Mouse (Mus musculus) embryonic facial prominence, embryonic 13.5 days (tissue): ENCODE results near the gene Smug1. TPM values are rescaled to one million over a fixed set of nuclear protein-coding genes. Genes with fewer than 3 reads are reported as not detected.
A peak's percentile ranks its signal among the peaks of the same experiment; 100 is the strongest.

Source experiments
- ATAC-seq: fragments of 200-750 bp; cut with Nextera tagmentation; 2 replicates; pipeline ENCODE4 v1.8.0; 2017; ENCODE audit warnings: low read depth; ENCODE audit not compliant: insufficient number of reproducible peaks, insufficient read depth, low FRiP score, low TSS enrichment
- H3K27ac ChIP-seq: fragments of 300-500 bp; sonication (generic); 2 replicates; pipeline ENCODE4 v1.5.1; 2015; ENCODE audit warnings: moderate library complexity, mild to moderate bottlenecking, inconsistent platforms
- H3K27me3 ChIP-seq: fragments of 300-500 bp; sonication (generic); 2 replicates; pipeline ENCODE4 v1.6.1; 2015; ENCODE audit warnings: mild to moderate bottlenecking, inconsistent platforms
- H3K36me3 ChIP-seq: fragments of 300-500 bp; sonication (generic); 2 replicates; pipeline ENCODE4 v1.6.1; 2015; ENCODE audit warnings: mild to moderate bottlenecking, inconsistent platforms
- H3K4me1 ChIP-seq: fragments of 300-500 bp; sonication (generic); 2 replicates; pipeline ENCODE4 v1.6.1; 2015; ENCODE audit warnings: inconsistent platforms
- H3K4me2 ChIP-seq: fragments of 300-500 bp; sonication (generic); 2 replicates; pipeline ENCODE4 v1.6.1; 2015; ENCODE audit warnings: moderate library complexity, mild to moderate bottlenecking, inconsistent platforms
- H3K4me3 ChIP-seq: fragments of 300-500 bp; sonication (generic); 2 replicates; pipeline ENCODE4 v1.5.1; 2015; ENCODE audit warnings: mild to moderate bottlenecking, inconsistent platforms
- H3K9ac ChIP-seq: fragments of 300-500 bp; sonication (generic); 2 replicates; pipeline ENCODE4 v1.6.1; 2015; ENCODE audit warnings: mild to moderate bottlenecking, inconsistent platforms
- H3K9me3 ChIP-seq: fragments of 300-500 bp; sonication (generic); 2 replicates; pipeline ENCODE4 v1.6.1; 2016; ENCODE audit warnings: inconsistent platforms
- WGBS: fragments of 180-500 bp; shearing (Covaris S2); methylation state at CpG from one replicate; pipeline ENCODE4 v1.1.7; 2015; ENCODE audit warnings: mixed read lengths; 5-methylcytosine and 5-hydroxymethylcytosine counted together
- polyA plus RNA-seq: library from polyadenylated mRNA; unstranded; fragments of >200 nt; fragmentation: Nextera tagmentation; extraction: Ambion mirVana; gene quantifications from 2 replicates; pipeline ENCODE4 v1.2.1, GENCODE M21; 2015

Smug1 gene
- polyA plus RNA-seq, 1 experiment from 2014 or later: 16.4 TPM

DNA sequence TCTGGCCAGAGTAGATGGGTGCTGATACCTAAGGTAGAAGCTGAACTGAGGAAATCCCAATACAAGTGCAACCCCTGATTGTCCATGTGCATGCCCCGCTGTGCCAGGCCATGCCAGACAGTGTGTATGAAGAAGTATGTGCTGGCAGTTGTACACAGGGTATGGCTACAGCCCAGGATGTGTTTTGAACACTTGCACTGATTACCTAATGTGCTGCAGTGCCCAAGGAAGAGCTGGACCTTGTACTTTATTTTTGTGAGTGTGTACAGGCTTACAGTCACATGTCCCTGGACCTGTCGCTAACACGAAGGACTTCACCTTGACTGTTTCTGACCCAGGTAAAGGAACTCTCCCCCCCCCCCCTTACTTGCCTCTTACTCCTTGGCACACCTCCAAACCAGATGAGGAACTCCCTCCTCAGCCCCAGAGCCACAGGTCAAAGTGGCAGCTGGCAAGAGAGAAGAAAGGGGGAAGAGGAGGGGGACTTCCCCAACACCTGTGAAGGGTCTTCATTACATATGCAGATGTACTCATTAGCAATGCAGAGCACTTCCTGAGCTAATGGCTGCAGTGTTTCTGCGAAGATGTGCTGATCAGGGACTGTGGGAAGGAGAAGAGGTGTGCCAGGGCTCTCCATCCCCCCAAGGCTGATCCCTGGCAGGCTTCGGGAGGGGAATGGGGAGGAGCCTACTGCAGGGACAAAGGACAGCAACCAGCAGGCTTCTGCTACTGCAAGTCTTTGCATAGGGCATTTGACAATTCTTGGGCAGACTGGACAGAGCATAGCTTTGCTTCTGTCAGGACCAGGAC lies 32.4 kb downstream of the Smug1 start:
- H3K4me3 ChIP-seq: no peak overlapping the region
- 44% methylated on average over 5 of the region's 5 CpGs for WGBS
- no peak overlapping the region for H3K4me2 ChIP-seq
- peaks cover 14% of the 10 kb centered on the region for H3K4me1 ChIP-seq
- H3K27ac ChIP-seq: no peak overlapping the region
- H3K27me3 ChIP-seq: peaks cover 89% of the 10 kb centered on the region
- H3K36me3 ChIP-seq: no peaks in the 10 kb centered on the region
- H3K9me3 ChIP-seq: no peaks in the 10 kb centered on the region; the same call in 1 of the 2 replicates
- no peak overlapping the region for H3K9ac ChIP-seq
- ATAC-seq: no peak

DNA sequence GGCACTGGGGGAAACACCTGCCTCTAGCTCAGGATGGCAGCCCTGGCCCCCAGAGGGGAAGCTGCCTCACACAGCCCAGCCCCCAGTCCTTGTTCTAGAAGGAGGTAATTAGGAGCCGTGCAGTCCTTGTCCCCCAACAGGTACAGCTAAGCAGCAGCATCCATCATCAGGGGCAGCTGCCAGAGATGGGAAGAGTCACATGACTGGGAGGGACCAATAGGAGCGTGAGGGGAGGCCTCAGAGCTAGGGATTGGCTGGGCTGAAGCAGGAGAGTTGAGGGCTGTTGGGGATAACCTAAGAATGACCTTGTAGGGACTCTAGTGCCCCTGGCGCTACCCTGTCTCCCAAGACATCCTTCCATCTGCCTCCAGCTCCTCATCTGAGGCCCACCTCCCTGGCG lies 33.1 kb downstream of the Smug1 start:
- Histone ChIP-seq H3K9ac (no peak overlapping the region), H3K36me3 (no peaks in the 10 kb centered on the region), H3K27me3 (peaks cover 82% of the 10 kb centered on the region), H3K4me3 (no peak overlapping the region), H3K27ac (no peak overlapping the region), H3K4me2 (no peak overlapping the region), H3K4me1 (peaks cover 21% of the 10 kb centered on the region), H3K9me3 (no peaks in the 10 kb centered on the region; the same call in 1 of the 2 replicates)
- ATAC-seq: no peak
- whole genome bisulfite sequencing: 11% methylated on average over 4 of the region's 4 CpGs

DNA sequence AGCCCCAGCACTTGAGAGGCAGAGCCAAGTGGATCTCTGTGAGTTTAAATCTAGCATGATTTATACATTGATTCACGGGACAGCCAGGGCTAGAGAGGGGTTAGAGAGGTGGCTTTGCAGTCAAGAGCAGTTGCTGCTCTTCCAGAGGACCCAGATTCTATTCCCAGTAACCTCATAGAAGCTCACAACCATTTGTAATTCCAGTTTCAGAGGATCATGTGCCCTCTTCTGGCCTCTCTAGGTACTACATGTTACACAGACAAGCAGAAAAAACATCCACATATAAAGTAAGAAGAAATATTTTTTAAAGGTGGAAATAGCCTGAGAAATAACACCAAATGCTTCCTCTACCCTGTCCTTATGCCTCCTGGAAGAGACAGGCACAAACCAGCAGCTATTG lies 36.2 kb downstream of the Smug1 start:
- 36% methylated on average over 1 of the region's 1 CpGs for WGBS
- no peak overlapping the region for H3K4me3 ChIP-seq
- H3K9me3 ChIP-seq: no peaks in the 10 kb centered on the region; the same call in 1 of the 2 replicates
- no peak overlapping the region for H3K4me2 ChIP-seq
- no peak overlapping the region for H3K9ac ChIP-seq
- peaks cover 31% of the 10 kb centered on the region for H3K4me1 ChIP-seq
- peaks cover 56% of the 10 kb centered on the region for H3K27me3 ChIP-seq
- no peak for ATAC-seq
- H3K27ac ChIP-seq: no peak overlapping the region
- no peaks in the 10 kb centered on the region for H3K36me3 ChIP-seq

DNA sequence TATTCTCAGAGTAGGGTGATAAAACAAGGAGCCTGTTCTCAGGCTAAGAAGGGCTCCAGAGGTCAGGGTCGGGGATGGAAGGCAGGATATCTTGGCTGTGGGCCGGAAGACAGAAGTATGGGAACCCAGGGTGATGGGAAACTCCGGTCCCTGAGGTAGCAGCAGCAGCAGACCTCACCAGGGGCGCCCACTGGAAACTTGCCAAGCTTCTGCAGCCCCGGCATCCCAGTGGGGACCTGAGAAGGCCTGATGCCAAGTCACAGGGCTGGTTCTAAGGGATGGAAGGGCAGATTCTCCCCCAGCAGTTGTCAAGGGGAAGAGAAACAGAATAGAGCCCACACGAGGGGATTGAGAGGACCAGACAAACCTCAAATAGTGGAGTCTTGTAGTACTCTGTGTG lies 37.6 kb downstream of the Smug1 start:
- Histone ChIP-seq H3K27ac (0 out of 2 replicates have a peak overlapping the region, but pooled peaks have one; percentile 14), H3K9me3 (no peaks in the 10 kb centered on the region; the same call in 1 of the 2 replicates), H3K36me3 (no peaks in the 10 kb centered on the region), H3K4me1 (peaks cover 19% of the 10 kb centered on the region), H3K4me3 (no peak overlapping the region), H3K27me3 (peaks cover 54% of the 10 kb centered on the region), H3K4me2 (no peak overlapping the region), H3K9ac (no peak overlapping the region)
- 40% methylated on average over 6 of the region's 6 CpGs for WGBS
- ATAC-seq: no peak

DNA sequence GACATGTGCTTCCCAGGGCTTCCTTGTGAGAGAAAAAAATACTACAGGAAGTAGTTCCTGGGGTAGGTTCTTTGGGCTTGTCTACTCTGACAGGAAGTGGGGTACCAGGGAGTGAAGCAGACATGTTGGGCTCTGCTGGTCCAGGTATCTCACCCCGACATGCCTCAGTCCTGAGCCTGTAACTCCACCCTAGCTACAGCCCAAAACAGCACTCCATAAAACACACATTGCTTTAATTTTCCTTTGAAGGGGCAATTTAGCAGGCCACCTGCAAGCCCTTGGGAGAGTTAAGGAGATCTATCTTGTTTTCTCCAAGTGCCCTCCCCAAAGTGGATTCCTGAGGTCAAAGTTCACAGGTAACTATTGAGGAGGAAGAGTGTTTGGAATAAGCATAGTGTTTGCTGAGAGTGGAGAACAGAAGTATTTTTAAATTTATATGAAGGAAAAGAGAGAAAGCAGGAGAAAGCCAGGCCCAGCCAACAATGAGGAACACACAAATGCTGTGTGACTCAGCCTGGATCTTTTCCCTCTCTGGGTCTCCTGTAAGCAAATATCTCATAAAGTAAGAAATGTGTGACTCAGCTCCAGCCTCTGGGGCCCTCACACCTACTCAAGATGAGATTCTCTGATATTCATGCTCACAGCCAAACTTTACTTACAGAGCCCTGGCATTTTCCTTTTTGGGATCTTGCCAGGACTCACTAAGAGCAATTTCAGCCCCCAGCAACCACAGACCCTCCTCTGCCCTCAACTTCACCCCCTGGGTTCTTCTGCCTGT lies 38.6 kb downstream of the Smug1 start:
- H3K27ac ChIP-seq: peak overlapping the region; percentile 14; the same call in 1 of the 2 replicates
- no peaks in the 10 kb centered on the region; the same call in 1 of the 2 replicates for H3K9me3 ChIP-seq
- no peaks in the 10 kb centered on the region for H3K36me3 ChIP-seq
- H3K4me3 ChIP-seq: no peak overlapping the region
- no peak overlapping the region for H3K4me2 ChIP-seq
- no peak overlapping the region for H3K9ac ChIP-seq
- H3K4me1 ChIP-seq: peaks cover 23% of the 10 kb centered on the region
- peaks cover 55% of the 10 kb centered on the region for H3K27me3 ChIP-seq
- no peak; the same call in 1 of the 2 replicates for ATAC-seq
- WGBS: 29% methylated on average over 1 of the region's 1 CpGs

DNA sequence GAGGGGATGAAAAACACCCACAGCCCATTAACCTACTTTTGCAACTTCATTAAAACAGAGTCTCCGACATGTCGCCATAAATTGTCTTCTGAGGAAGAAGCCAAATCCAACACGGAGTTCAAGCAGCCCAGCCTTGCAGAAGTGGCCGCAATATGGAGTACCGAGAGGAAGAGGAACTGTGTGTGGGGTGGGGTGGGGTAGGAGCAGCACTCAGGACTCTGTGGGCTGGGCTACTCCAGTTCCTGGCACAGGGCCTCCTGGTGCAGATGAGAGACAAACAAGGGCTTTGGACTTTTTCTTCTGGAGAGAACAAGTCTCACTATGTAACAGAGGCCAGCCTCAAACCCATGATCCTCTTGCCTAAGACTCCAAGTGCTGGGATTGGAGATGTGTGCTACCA lies 40.9 kb downstream of the Smug1 start:
- Histone ChIP-seq H3K27me3 (peaks cover 54% of the 10 kb centered on the region), H3K27ac (no peak overlapping the region), H3K4me1 (peaks cover 36% of the 10 kb centered on the region), H3K4me3 (no peak overlapping the region), H3K4me2 (no peak overlapping the region), H3K9me3 (no peaks in the 10 kb centered on the region; the same call in 1 of the 2 replicates), H3K9ac (no peak overlapping the region), H3K36me3 (no peaks in the 10 kb centered on the region)
- ATAC-seq: no peak
- 84% methylated on average over 5 of the region's 5 CpGs for WGBS

DNA sequence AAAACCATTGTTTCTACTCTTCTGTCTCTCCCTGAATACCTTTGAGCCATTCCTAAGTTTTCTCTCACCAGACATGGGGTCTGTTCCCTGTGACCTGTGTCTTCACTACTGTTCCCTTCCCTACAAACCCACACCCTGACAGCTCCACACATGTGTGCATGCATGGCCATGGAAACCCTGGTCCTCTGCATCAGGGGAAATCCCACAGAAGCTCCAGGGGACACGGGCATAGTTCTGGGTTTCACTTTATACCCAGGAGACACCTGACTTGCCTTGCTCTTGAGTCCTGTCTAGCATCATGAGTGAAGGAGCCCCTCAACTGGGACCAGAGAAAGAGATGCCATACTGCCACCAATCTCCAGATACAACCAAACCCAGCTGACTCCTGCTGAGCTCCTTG lies 42.6 kb downstream of the Smug1 start:
- Histone ChIP-seq H3K36me3 (no peaks in the 10 kb centered on the region), H3K9me3 (no peaks in the 10 kb centered on the region), H3K4me2 (no peak overlapping the region), H3K27me3 (peaks cover 56% of the 10 kb centered on the region), H3K9ac (no peak overlapping the region), H3K4me3 (no peak overlapping the region), H3K27ac (no peak overlapping the region), H3K4me1 (peaks cover 49% of the 10 kb centered on the region)
- ATAC-seq: no peak
- WGBS: 69% methylated on average over 1 of the region's 1 CpGs

DNA sequence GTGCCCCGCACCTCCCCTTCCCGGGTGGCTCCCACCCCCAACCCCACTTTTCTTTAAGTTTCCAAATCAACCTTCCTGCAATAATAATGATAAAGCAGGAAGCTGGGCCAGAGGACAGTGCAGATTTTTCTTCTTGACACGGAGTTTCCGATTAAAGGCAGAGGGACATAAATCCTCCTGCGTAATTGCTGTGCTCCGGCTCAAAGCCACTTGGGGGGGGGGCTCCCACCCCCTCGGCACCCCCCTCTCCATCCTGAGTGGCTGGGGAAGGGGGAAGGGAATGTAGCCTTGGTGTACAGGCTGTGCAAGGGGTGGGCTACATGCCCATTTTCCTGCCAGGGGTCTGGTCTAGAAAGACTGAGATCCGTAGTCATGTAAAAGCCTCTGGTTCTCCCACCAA lies 43.5 kb downstream of the Smug1 start:
- H3K4me3 ChIP-seq: no peak overlapping the region
- no peaks in the 10 kb centered on the region for H3K9me3 ChIP-seq
- 0 out of 2 replicates have a peak overlapping the region, but pooled peaks have one; percentile 1 for H3K9ac ChIP-seq
- H3K27me3 ChIP-seq: peaks cover 61% of the 10 kb centered on the region
- no peak overlapping the region for H3K4me2 ChIP-seq
- WGBS: 62% methylated on average over 8 of the region's 8 CpGs
- ATAC-seq: no peak
- peaks cover 41% of the 10 kb centered on the region for H3K4me1 ChIP-seq
- no peak overlapping the region for H3K27ac ChIP-seq
- no peaks in the 10 kb centered on the region for H3K36me3 ChIP-seq

DNA sequence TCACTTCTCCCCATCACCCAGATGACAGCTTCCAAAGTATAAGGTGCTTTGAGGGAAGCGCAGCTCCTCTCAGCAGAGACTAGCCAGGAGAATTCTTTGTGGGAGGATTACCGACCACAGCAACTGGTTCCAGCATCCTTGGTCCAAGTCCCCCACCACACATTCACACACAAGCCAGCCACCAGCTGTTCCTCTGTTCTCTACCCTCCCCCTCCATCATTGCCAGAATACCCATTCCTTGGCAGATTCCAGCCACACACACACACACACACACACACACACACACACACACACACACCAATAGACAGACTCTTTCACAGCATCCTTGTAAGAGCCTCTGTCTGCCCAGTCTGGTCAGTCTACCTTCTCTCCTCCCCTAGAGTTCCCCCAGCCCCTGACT lies 44.5 kb downstream of the Smug1 start:
- Histone ChIP-seq H3K4me2 (no peak overlapping the region), H3K27me3 (peaks cover 69% of the 10 kb centered on the region), H3K9me3 (no peaks in the 10 kb centered on the region), H3K9ac (no peak overlapping the region), H3K4me3 (no peak overlapping the region), H3K36me3 (no peaks in the 10 kb centered on the region), H3K4me1 (peaks cover 34% of the 10 kb centered on the region), H3K27ac (no peak overlapping the region)
- ATAC-seq: no peak
- 49% methylated on average over 2 of the region's 2 CpGs for WGBS

DNA sequence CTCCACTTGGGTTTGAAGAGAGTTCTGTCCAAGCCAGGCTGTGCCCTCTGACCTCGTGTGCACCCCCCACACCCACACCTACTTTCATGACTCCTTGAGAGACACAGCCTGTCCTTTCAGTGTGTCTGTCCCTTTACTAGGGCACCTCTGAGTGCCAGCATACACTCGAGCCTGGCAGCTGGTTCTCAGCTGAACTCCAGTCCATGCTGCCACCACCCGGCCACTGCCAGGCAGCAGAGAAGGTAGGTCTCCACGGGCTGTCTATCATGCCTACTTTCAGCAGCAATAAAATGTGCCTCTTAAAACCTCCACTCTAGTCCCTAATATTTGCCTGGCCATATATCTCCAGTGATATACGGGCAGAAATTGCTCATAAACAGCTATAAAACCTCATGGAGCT lies 45.5 kb downstream of the Smug1 start:
- peaks cover 79% of the 10 kb centered on the region for H3K27me3 ChIP-seq
- peaks cover 39% of the 10 kb centered on the region for H3K4me1 ChIP-seq
- H3K9ac ChIP-seq: no peak overlapping the region
- no peak for ATAC-seq
- no peak overlapping the region for H3K4me2 ChIP-seq
- H3K36me3 ChIP-seq: no peaks in the 10 kb centered on the region
- no peak overlapping the region; the same call in 1 of the 2 replicates for H3K27ac ChIP-seq
- WGBS: 47% methylated on average over 5 of the region's 5 CpGs
- H3K9me3 ChIP-seq: no peaks in the 10 kb centered on the region
- H3K4me3 ChIP-seq: no peak overlapping the region

DNA sequence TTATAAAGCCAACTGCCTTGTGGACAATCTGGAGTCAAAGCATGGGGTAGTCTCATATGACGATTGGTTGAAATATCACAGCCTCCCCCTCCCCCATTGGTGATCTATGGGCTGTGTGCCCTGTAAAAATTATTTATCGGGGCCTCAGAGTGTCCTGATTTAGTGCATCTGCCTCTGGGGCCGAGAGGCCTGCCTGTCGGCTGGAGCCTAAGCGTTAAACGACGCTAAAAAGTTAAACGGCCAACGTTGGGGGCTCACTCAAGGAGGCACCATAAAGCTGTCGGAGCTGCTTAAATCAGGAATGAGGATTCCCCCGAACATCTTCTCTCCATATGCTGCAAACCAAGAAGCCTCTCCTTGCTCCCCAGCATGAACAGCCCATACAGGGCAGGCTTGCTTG lies 46.3 kb downstream of the Smug1 start:
- Histone ChIP-seq H3K9me3 (no peaks in the 10 kb centered on the region), H3K36me3 (no peaks in the 10 kb centered on the region), H3K9ac (no peak overlapping the region), H3K4me3 (no peak overlapping the region), H3K27me3 (peaks cover 83% of the 10 kb centered on the region), H3K27ac (peak overlapping the region; percentile 41), H3K4me2 (no peak overlapping the region), H3K4me1 (peaks cover 47% of the 10 kb centered on the region)
- no peak for ATAC-seq
- WGBS: 53% methylated on average over 11 of the region's 11 CpGs
